Mouse (Mus musculus) C2C12 (cell line): Measurements from ENCODE around the gene Rnf166. TPM values are rescaled to one million over a fixed set of nuclear protein-coding genes. Genes with fewer than 3 reads are reported as not detected.

Source experiments
- H3K27me3 ChIP-seq: one replicate; pipeline ENCODE4 v1.6.1; 2011; ENCODE audit not compliant: control insufficient read depth, insufficient read depth, insufficient read length
- H3K36me3 ChIP-seq: one replicate; pipeline ENCODE4 v1.6.1; 2011; ENCODE audit not compliant: control insufficient read depth, insufficient read depth
- H3K4me3 ChIP-seq: one replicate; pipeline ENCODE4 v1.5.1; 2011; ENCODE audit warnings: mild to moderate bottlenecking, control low read depth; ENCODE audit not compliant: poor library complexity, insufficient read depth, severe bottlenecking
- H3K79me2 ChIP-seq: one replicate; pipeline ENCODE4 v1.6.1; 2011; ENCODE audit not compliant: control insufficient read depth, insufficient read depth
- H3K79me3 ChIP-seq: one replicate; pipeline ENCODE4 v1.6.1; 2011; ENCODE audit warnings: low read depth, control low read depth
- H3ac ChIP-seq: one replicate; pipeline ENCODE3; 2011; ENCODE audit warnings: low read depth; ENCODE audit not compliant: control insufficient read depth, insufficient read length
- CEBPB ChIP-seq: IDR thresholded peaks from one replicate; pipeline ENCODE4 v1.6.1; 2011; ENCODE audit warnings: low read depth, mild to moderate bottlenecking, control low read depth, moderate library complexity
- CTCF ChIP-seq: IDR thresholded peaks from one replicate; pipeline ENCODE4 v1.5.1; 2011; ENCODE audit not compliant: control insufficient read depth, insufficient read depth, insufficient read length
- FOSL1 ChIP-seq: IDR thresholded peaks from one replicate; pipeline ENCODE4 v1.8.0; 2011; ENCODE audit warnings: mild to moderate bottlenecking, low read length; ENCODE audit not compliant: poor library complexity, insufficient read depth, severe bottlenecking
- MAX ChIP-seq: IDR thresholded peaks from one replicate; pipeline ENCODE4 v1.6.1; 2011; ENCODE audit warnings: mild to moderate bottlenecking, control low read depth
- MYOD1 ChIP-seq: IDR thresholded peaks from one replicate; pipeline ENCODE4 v1.6.1; 2011; ENCODE audit warnings: low read depth; ENCODE audit not compliant: control insufficient read depth, insufficient read length
- MYOG ChIP-seq: IDR thresholded peaks from one replicate; pipeline ENCODE4 v1.6.1; 2011; ENCODE audit not compliant: control insufficient read depth, insufficient read length; ENCODE audit errors: extremely low read depth
- USF1 ChIP-seq: IDR thresholded peaks from one replicate; pipeline ENCODE4 v1.6.1; 2011; ENCODE audit warnings: low read depth, mild to moderate bottlenecking, control low read depth, moderate library complexity
- polyA plus RNA-seq: library from polyadenylated mRNA; unstranded; fragments of >200 nt; fragmentation: generic; extraction: Trizol; gene quantifications from one replicate; pipeline ENCODE4 v1.2.1, GENCODE M21; 2012; ENCODE audit warnings: missing spikeins

Gene Rnf166
- polyA plus RNA-seq, 1 experiment, result 22.7 TPM

DNA sequence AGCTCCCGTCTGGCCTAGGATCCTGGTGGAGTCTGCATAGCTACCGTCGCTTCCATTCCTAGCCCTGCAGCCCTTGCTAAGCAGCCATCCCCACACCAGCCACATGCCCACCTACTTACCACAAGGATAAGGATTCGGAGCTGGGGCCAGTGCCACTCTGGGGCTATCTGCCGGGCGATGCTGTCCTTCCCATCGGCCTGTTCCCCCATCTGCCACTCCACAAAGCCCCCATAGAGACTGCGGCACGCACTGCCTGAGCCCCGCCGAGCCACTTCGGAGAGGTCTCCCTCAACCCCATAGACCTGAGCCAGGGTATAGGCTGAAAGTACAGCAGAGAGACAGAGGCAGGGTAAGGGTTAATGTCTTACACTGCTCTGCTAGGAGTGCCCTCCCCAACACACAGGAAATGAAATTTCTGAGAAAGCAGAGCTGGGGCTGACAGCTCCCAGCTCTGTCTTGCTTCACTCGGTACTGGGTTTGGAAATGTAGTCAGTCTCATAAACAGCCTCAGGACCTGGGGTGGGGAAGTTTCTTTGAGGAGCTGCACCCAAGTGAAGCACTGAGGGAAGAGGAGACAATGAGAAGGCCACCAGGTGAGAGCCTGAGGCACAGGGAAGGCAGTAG is 38.0 kb downstream of the Rnf166 start:
- Histone ChIP-seq H3K27me3 (no peaks in the 10 kb centered on the region), H3K79me3 (no peaks in the 10 kb centered on the region), H3K36me3 (no peaks in the 10 kb centered on the region), H3K4me3 (no peak overlapping the region), H3ac (no peak overlapping the region), H3K79me2 (no peaks in the 10 kb centered on the region)
- TF ChIP-seq FOSL1 (no peak), MYOD1 (no peak), MAX (no peak), CEBPB (no peak), CTCF (no peak), USF1 (no peak), MYOG (no peak)

DNA sequence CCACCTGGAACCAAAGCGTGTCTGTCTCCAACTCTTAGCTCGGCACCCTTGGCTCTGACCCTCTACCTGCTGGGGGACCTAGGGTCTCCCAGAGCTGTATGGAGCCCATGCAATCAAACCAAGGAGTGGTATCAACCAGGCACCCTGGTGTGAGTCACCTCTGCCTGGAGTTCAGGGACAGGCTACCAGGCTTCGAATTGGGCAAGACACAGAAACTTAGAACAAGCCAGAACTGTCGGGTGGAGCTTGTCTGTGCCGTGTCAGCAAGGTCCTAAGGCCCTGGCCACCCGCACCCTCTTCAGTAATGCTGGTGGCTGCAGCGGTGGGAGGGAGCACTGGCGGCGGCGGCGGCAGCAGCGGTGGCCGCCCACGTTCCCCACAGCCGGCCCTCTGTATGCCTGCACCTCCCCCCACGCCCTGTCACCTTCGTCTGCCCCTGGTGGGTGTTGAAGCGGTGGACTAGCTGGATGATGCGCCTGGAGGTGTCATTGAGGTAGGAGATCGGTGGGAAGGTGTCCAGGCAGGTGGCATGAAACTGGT is 39.2 kb downstream of the Rnf166 start:
- H3K27me3 ChIP-seq, result no peaks in the 10 kb centered on the region
- no peak overlapping the region for H3K4me3 ChIP-seq
- no peaks in the 10 kb centered on the region for H3K79me3 ChIP-seq
- no peak overlapping the region for H3ac ChIP-seq
- TF ChIP-seq CEBPB (no peak), MYOD1 (no peak), USF1 (no peak), MYOG (no peak), MAX (no peak), CTCF (no peak), FOSL1 (no peak)
- H3K36me3 ChIP-seq, result no peaks in the 10 kb centered on the region
- H3K79me2 ChIP-seq, result no peaks in the 10 kb centered on the region

DNA sequence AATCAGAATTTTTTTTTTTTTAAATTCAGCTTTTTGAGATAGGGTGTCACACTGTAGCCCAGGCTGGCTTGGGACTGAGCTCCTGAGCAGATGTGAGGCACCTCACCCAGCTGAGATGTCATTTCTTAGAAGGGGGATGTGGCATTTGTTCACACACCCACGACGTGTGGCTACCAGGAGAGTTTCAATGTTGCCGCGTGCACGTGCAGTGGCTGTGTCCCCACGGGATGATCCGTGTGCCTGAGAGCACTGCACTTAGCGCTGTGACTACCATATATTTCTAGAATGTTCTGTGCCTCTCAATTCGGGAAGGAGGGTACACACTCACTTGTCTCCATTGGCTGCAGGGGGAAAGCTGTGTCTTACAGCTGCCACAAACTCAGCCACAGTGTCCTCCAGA is 39.7 kb downstream of the Rnf166 start:
- no peak overlapping the region for H3ac ChIP-seq
- no peaks in the 10 kb centered on the region for H3K27me3 ChIP-seq
- TF ChIP-seq MYOG (no peak), MAX (no peak), CTCF (no peak), MYOD1 (no peak)
- H3K4me3 ChIP-seq, result no peak overlapping the region
- H3K79me2 ChIP-seq, result no peaks in the 10 kb centered on the region
- H3K36me3 ChIP-seq, result no peaks in the 10 kb centered on the region
- H3K79me3 ChIP-seq, result no peaks in the 10 kb centered on the region

DNA sequence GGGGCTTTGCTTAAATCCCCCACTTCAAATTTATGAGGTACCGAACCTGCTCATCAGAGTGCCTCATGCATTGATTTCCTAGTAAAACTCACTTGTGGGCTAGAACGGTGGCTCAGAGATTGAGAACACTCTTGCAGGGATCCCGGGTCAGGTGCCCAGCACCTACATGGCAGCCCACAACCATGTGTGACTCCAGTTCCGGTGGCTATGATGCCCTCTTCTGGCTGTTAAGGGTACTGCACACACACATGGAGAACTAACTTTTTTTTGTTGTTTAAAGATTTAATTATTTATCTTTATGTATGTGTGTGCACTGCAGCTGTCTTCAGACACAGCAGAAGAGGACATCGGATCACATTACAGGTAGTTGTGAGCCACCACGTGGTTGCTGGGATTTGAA is 40.5 kb downstream of the Rnf166 start:
- no peaks in the 10 kb centered on the region for H3K79me2 ChIP-seq
- no peaks in the 10 kb centered on the region for H3K27me3 ChIP-seq
- H3K36me3 ChIP-seq, result no peaks in the 10 kb centered on the region
- H3K79me3 ChIP-seq, result no peaks in the 10 kb centered on the region
- no peak overlapping the region for H3ac ChIP-seq
- H3K4me3 ChIP-seq, result no peak overlapping the region
- TF ChIP-seq CEBPB (no peak), FOSL1 (no peak), MYOD1 (no peak), MAX (no peak), MYOG (no peak), CTCF (no peak), USF1 (no peak)

DNA sequence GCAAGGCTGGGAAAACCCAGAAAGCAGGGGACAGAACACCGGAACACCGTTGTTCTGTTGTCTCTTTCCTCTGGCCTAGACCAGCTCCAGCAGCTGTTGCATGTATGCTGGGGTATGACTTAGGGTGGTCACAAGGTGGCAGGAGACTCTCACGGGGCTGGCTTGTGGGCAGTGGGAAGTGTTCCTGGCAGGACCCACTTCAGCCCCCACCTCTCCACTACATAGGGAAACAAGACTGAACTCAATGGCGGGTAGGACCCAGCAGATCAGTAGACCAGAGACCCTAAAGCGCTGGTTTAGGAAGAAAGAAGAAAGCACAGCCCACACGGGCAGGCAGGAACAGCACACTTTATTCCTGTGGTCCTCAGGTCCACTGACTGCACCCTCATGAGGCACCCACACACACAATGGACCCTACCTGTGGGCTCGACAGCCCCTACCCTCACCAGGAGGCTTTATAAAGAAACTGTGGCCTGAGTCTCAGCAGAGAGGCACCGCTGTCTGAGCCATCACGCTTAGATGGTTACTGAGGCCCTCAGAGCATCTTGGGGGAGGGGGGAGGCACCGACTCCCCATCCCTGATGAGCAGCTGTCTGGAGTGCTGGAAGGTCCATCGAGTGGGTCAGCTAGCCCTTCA is 42.5 kb downstream of the Rnf166 start:
- H3K4me3 ChIP-seq, result no peak overlapping the region
- peaks cover 3% of the 10 kb centered on the region for H3K27me3 ChIP-seq
- no peak overlapping the region for H3ac ChIP-seq
- H3K79me2 ChIP-seq, result no peaks in the 10 kb centered on the region
- no peaks in the 10 kb centered on the region for H3K36me3 ChIP-seq
- TF ChIP-seq MYOG, result no peak
- no peak for TF ChIP-seq CTCF
- no peak for TF ChIP-seq MYOD1
- no peak for TF ChIP-seq CEBPB
- TF ChIP-seq MAX, result no peak
- TF ChIP-seq USF1, result no peak
- TF ChIP-seq FOSL1, result no peak
- no peaks in the 10 kb centered on the region for H3K79me3 ChIP-seq
